Mouse (Mus musculus) spleen, postnatal 10 days (tissue): ENCODE data around the gene Zbtb46.
A peak's percentile ranks its signal among the peaks of the same experiment; 100 is the strongest.
"Not testable (repeated sequence)": the region's sequence is repeated elsewhere in the genome, so short reads cannot be mapped to it uniquely, and the experiment has no call there.

ENCODE experiments used
- DNase-seq, 2 experiments: peaks; one replicate each; pipeline ENCODE4 v3.0.0; 2021 to 2022; ENCODE audit warnings: low spot score in 2 of 2

The Zbtb46 gene

DNA sequence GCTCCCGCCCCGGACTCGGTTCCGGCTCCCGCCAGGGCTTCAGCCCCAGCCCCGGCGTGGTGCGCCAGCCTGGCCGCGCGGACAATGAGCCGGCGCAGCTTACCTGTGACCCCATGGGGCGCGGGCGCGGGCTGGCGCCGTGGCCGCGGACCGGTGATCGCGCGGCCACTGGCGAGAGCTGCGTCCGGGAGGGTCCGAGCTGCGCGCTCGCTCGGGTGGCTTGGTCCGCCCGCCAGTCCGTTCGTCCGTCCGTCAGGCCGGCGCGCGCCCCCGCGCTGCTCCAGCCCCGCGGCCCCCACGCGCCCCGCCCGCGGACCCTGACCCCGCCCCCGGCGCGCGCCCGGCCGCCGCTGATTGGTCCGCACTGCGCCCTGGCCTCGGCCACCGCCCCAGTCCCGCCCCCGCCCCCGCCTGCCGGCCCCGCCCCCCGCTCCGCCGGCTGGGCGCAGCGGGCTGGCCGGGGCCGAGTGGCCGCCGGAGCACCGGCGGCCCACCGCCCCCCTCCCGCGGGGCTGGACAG is at the start of gene Zbtb46:
TSS of gene Zbtb46 (minus strand) at position 274 of the 520 bp plus-strand sequence.
- peak; percentile 86 to 90 for DNase-seq

DNA sequence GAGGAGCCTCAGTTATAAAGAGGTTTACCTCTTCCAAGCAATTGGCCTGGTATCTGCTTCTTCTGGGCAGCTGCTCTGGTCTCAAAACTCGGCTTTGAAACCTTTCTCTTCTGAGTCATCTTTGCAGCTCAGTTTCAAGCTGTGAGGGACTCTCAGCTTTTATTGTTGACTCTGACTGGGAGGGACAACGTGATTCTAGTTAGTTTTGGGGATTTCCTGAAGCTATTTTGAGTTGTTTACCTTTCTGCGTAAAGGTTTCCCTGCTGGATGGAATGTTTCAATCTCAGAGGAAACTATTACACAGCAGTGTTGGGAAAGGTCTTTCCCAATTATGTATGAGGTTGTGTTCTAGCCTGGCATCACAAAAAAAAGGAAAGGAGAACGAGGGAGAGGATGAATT is 39.4 kb upstream of the Zbtb46 start:
- DNase-seq: no peak

DNA sequence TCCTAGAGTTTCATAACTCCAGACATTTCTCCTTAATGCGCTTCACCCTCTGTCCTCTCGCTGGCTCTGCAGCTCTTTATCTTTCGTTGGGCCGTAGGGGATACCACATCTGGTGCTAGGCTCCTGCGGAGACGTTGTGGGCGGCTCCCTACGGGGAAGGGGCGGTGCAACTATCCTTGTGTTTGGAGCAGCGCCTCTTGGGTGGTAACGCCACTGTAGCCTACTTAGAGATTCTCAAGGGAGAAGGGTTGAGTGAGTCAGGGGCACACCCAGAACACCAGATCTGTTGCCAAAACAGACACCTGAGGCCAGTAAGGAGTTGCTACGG is 38.3 kb upstream of the Zbtb46 start:
- DNase-seq: peak; percentile 66 to 81

DNA sequence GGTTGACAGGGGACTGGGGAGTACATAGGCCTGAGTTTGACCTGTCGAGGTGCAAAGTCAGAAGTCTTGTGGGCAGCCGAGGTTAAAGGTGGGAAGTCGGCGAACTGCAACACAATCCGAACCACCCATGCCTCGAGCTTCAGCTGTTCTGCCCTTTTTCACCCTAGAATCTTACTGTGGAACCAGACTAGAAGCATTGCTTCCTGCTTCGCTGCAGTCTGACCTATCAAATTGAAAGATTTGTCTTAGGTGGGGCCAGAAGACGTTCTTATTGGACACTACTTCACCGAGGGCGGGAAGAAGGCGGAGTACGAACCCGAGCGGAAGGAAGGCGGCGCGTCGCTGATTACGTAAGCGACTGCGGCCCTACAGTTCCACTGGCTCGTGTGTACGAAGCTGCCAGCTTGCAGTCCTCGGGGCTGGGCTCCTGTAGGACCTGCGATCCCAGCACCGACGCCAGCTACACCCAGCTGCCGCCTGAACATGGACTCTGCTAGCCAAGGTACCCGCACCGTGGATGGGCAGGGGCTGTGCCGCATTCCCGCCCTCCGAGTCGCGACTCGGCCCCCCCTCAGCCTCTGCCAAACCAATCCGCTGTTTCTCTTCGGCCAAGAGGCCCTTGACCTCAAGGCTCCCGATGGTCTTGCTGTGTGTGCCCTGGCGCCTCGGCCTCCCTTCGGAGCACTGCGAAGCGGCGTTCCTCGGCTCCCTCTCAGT is 37.8 kb upstream of the Zbtb46 start, which contains the start of gene Tpd52l2:
TSS of gene Tpd52l2 (plus strand) at position 312 of the 717 bp plus-strand sequence.
- peak; percentile 80 to 95 for DNase-seq

DNA sequence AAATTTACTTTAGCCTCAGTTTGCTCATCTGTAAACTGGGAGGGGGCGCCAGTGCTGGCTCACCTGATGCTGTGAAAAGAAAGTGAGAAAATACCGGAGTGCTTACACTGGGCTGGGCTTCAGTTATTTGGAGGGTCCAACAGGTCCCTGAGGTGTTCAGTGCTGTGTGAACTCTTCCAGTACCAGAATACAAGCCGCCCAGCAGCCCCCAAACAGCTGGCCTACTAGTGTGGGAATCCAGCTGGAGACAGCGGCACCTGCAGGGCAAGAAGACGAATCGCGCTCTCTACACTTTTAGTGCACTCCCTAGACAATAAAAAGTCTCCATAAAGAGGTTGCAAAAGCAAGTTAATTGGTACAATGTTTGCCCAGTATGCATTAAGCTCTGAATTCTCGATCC is 37.1 kb upstream of the Zbtb46 start:
- peak; percentile 52 to 83 for DNase-seq

DNA sequence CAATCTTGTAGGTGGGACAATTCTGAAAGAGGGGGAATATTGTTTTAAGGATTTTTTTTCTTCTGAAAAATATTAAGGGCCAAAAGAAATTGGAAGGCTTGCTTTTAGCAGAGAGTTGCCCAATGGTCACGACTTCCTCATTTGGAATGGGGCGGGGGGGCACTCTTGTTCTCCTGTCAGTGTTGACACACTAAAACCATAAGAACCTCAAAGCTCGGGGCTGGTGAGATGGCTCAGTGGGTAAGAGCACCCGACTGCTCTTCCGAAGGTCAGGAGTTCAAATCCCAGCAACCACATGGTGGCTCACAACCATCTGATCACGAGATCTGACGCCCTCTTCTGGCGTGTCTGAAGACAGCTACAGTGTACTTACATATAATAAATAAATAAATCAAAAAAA is 36.6 kb upstream of the Zbtb46 start:
- not testable (repeated sequence) for DNase-seq

DNA sequence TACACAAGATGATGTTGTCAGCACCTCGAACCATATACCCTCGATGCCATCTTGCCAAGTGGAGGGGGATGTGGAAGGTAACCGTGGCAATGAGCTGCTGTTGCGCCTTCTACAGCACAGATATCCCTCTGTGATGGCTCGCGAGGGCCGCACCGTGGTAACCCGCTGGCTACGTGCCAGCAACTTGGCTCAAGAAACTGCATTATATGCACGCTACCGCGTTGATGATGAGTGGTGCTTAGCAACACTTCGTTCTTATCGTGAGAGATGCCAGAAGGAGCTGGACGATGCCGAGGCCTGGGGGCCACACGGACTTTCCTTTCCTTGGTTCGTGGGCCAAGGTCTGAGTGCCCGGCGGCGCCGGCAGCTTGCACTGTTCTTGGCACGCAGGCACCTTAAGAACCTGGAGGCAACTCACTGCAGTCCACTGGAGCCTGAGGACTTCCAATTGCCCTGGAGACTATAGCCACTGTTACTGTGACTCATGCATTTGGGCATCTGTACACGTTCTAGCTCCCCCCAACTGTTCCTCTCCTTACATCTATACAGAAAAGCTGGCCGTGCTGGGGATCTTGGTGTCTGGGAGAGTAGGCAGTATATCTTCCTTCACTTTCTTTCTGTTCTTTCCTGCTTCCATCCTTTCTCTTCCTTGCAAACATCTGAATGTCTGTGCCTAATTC is 35.2 kb upstream of the Zbtb46 start:
- DNase-seq: no peak

DNA sequence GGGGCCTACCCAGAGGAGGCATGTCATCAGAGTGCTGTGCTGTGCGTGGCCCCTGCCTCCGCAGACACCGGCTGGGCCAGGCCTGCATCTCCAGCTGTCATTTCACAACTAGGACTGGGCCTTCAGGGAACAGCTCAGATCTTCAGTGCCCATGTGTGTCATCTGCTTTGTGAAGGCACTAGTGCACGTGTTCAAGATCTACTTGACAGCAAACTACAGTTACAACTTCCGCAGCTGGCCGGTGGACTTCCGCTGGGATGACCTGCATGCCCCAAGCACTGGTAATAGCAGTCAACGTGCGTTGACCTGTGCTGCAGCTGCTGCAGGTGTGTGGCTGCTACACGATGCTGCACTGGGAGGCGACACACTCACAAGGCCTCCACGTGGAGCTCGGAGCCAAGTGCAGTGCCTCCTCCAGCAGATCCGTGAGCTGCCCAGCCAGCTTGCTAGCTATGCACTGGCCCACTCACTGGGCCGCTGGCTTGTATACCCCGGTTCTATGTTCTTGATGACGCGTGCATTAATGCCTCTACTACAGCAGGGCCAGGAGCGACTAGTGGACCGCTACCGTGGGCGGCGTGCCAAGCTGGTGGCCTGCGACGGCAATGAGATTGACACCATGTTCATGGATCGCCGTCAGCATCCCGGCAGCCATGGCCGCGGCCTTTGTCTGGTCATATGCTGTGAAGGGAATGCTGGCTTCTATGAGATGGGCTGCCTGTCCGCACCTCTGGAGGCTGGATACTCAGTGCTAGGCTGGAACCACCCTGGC is 34.1 kb upstream of the Zbtb46 start, which contains the start of gene Abhd16b:
TSS of gene Abhd16b (plus strand) at position 51 of the 772 bp plus-strand sequence.
- no peak for DNase-seq

DNA sequence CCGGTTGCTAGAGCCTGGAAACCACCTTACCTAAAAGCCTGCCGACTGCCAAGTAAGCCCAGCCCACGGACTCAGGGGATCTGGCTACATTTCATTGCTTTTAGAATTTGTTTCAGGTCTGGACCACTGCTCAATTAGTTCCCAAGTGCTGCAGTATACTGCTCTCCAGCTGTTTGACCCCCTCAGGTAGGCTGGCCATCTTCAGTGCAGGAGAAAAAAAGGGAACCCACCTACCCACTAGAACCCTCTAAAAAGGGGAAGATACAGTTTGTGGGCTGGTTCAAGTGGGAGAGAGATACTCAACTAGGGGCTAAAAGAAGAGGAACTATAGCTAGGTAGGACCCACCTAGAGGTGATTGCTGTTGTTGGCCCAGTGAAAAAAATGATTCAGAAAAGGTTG is 33.0 kb upstream of the Zbtb46 start:
- no peak for DNase-seq

DNA sequence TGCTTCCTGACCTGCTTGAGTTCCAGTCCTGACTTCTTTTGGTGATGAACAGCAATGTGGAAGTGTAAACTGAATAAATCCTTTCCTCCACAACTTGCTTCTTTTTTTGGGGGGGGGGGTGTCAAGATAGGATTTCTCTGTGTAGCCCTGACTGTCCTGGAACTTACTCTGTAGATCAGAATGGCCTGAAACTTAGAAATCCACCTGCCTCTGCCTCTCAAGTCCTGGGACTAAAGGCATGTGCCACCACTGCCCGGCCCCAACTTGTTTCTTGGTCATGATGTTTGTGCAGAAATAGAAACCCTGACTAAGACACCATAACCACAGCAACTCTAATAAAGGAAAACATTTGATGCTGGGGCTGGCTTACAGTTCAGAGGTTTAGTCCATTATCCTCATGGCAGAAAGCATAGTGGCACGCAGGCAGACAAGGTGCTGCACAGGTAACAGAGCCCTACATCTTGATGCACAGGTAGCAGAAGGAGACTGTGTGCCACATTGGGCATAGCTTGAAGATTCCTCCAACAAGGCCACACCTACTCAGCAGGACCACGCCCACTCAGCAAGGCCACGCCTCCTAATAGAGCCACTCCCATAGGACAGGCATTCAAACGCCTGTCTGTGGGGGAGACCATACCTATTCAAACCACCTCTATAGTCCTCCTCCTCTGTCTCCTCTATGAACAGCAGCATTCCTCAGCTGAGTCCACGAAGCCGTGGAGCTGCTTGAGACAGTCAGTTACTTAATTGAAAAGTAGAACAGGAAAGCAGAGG is 32.4 kb upstream of the Zbtb46 start:
- peak; percentile 71 to 88 for DNase-seq

DNA sequence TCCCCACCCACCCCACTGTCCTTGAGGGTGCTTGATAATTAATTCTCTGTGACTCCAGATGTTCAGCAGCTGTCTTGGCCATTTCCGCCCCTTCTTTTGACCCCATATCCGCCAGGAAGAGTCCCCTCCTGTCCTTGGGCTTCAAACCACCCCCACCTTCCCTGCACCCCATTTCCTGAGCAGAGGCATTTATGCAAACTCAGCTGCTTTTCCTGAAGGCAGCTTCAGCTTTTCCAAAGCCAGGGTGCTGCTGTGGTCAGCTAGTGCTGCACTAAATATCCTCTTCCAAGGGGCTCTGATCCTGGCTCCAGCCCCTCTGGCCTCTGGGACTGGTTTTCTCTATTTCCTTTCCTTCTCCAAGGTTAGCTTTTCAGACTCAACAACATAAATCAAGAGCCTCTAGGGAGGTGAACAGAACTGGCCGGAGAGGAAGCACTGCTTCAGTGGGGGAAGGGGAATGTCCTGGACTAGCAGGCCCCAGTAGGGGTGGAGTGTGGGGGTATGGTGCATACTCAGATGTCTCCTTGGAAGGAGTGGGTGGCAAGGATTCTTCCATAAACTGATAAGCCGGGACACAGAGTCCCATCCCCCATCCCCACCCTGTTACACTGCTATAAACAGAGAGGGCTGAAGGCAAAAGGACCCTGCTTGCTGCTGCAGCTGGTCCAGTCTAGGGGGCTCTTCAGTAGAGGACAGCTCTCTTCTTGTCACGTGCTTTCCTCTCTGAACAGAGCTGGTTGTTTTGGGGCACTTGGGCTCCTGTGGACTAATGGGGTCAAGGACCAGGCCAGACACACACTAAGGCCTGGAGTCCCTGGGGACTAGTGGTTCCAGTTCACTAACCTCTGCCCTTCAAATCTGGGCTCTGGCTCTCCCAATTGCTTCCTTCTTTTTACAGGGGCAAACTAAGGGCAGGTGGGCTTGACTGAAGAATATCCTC is 28.4 kb upstream of the Zbtb46 start:
- DNase-seq: no peak

DNA sequence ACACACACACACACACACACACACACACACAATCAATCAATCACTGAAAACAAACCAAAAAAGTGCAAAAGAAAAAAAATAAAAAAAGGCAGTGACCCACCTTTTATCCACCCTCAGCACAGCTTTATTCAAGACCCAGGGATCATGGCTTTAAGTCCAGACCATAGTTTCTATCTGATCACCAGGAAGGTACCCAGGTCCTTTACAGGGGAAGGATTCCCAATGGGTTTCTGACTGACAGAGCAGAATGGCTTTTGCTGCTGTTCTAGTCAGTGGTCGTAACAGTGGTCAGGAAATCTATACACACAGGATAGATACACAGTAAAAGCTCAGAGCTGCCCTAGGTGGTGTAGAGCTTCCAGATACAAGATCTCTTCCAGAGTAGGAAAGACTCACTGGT is 26.5 kb upstream of the Zbtb46 start:
- DNase-seq: no peak

DNA sequence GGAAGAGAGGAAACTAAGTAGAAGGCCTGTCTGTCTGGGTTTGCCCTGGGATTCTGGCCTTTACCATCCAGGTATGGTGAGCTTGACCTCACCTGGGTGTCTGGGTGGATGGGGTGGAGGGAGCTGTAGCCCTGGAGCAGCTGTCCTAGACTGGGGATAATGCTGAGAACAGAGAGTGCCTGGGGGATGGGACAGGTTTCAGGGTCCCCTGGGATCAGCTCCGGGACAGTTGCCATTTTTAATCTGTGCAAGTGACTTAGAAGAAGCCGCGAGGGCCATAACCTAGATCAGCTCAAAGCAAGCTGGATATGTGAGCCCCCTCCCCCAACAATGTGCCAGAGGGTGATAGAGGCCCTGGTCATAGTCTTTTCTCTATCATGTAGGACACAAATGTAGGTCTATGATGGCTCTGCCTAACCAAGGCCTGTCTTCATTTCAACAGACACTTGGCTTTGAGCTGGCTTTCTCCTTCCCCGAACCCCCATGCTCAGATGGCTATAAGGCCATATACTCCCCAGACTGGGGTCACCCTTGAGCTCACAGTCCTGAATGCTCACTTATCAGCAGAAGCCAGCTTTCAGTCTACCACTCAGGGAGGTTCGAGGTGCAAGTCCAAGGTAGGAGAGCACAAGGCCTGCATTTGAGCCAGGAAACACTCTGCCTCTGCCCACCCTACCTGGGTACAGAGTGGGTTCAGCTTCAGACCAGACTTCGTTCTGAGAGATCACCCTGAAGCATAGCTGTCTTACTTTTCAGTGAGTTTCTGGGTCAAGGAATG is 25.4 kb upstream of the Zbtb46 start:
- no peak for DNase-seq

DNA sequence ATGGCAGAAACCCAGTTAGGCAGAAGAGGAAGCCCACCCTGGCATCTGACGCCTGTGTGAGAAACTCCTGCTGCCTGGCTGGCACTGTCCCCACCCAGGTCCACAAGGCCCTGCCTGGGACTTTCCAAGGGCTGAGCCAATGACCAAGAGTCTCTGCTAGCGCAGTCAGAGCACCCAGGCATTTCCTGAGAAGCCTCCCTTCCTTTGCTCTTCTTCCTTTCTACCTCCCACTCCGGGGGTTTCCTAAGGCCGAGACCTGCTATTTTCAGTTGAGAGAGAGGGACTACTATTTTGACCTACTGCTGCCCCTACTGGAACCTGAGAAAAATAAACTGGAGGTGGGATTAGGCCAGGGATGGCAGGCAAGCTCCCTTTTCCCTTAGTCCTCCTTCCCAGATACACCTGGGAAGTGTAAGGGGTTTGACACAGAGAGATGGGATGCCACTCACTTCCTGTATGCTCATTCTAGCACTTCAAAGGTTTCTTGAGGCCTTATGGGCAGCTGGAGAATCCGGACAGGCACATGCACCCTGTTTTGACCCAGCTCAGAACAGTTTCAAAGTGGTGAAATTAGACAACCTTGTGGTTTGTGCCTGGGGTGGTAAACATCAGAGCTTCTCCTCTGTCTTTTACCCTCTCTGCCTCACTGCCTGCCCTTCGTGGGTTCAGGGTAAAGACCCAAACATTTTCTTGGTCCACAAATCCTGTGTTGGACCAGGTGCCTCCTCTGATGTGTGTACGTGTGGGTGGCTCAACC is 24.5 kb upstream of the Zbtb46 start:
- peak; percentile 34 to 52 for DNase-seq

DNA sequence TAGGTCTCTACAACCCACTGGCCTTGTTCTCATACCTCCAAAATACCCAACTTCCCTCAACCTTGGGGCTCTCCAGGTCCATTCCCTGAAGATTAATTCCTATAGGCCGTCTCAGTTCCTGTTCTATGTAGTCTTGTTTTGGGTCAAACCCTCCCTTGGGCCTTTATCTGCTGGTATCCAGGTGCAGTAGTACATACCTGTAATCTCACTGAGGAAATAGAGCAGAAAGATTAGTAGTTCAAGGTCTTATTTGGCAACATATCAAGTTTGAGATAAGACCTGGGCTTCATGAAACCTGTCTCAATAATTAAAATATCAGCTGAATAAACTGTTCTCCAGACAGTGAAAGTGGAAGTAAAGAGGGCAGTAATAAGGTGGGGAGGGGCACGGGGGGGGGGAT is 23.9 kb upstream of the Zbtb46 start:
- DNase-seq: no peak

DNA sequence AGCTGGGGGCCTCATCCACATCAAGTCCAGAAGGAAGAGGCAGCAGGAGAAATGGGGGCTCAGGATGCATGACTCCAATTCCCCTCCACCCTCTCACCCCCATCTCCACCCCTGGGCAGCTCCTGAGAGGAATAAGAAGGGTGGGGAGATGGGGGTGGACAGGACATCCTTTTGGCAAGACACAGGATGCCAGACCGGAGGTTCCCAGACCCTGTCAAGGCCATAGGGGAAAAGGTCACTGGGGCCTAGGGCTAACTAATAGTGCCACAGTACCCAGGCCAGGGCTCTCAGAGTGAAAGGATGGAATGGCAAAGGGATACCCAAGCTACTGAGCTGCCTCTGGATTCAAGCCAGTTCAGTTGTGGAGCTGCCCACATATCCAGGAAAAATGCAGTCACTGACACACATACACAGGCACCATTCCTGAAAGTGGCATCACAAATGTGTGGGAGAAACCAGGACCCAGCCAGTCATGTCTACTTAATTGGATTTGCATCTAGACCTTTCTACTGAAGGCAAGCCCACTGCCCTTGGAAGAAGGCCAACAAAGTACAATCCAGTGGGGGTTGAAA is 13.1 kb upstream of the Zbtb46 start:
- no peak for DNase-seq

DNA sequence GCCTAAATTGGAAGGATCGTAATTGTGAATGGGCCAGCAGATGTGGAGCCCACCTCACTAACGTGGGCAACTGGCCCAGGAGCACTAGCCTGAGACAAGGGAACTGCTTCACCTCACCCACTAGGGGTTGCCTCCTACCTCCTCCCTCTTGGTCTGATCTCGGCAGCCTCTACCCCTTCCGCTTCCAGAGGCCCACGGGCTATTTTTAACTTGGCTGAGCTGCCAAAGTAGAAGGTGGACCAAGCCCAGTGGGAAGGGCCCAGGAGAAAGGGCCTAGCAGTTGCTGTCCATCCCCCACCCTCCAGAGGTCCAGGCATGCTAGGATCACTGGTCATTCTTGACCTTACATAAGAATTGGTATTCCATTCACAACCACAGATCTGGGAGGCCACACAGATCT is 12.0 kb upstream of the Zbtb46 start:
- no peak for DNase-seq

DNA sequence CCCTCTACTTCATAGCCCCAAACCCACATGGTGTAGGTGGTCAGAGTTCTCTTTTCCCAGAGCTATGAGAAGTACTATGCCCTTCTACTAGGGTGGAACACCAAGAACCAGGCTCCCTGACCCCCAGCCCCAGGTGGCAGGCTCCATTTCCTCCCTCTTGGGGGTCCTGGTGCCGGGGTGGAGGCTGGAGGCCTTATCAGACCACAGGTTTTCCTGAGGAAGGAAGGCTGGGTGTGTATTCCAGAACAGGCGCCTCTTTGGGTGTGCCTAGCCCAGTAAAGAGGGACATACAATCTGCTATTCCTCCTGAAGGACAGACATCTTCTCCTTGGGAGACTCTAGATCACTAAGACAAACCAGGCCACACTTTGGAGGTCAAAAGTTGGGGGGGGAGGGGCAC is 11.1 kb upstream of the Zbtb46 start:
- DNase-seq: no peak

DNA sequence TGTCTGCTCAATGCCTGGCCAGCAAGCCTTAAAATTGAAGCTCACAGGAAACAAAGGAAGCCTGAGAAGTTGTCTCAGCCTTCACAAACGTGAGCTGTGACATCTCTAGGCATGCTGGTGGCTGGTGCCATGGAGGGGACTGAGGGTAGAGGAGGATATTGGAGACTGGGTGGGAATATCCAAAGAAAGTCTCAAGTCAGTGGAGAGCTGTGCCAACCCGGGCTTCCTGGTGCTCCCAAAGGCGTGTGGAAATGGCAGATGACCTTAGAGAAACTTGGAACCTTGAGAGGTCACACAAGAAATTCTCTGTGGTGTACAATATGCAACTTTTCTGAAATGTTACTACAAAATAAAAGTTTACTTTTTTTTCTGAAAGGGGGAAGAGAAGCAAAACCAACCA is 6.2 kb upstream of the Zbtb46 start:
- no peak for DNase-seq
